Mouse (Mus musculus): ENCODE results near the gene Copz2.
"Not testable (repeated sequence)": the region's sequence is repeated elsewhere in the genome, so short reads cannot be mapped to it uniquely, and the experiment has no call there.

Copz2 gene

DNA sequence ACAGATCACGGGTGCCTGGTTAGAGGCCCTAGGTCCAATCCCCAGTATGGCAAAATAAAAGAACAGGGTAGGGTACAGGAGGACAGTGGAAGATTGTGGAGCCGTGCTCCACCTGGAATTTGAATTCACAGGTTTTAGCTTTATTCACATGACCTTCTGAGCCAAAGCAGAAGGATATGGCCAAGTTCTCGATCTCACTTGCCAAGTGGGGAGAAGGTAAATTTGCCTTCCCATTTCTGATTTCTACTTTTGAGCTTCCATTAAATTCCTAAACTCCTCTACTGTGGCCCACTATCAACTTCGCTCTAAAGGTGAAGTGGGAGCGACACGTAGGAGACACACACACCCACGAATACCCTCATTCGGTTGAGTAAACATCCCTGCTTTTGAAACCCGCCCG is 20.8 kb upstream of the Copz2 start:
- no peak for DNase-seq (ENCODE audit: low spot score in 2 of 2)

DNA sequence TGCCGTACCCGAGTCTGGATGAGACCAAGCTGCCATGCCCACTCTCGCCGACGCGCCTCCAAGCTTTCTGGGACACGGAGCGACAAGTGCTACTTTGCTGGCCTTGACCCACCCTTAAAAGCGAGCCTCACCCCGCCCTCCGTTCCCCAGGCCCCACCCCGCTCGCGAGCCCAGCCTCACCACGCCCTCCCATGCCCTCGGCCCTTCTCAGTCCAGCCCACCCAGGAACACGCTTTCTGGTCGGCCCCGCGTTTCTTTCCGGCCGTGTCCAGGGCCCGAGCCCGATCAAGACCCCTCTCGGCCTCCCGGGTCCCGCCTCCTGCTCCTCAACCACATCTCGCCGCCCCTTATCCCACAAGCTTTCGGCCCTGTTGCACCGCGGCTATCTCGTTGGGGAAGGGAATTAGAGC is 20.3 kb upstream of the Copz2 start:
- DNase-seq (ENCODE audit: low spot score in 2 of 2): peak; percentile 71 to 77

DNA sequence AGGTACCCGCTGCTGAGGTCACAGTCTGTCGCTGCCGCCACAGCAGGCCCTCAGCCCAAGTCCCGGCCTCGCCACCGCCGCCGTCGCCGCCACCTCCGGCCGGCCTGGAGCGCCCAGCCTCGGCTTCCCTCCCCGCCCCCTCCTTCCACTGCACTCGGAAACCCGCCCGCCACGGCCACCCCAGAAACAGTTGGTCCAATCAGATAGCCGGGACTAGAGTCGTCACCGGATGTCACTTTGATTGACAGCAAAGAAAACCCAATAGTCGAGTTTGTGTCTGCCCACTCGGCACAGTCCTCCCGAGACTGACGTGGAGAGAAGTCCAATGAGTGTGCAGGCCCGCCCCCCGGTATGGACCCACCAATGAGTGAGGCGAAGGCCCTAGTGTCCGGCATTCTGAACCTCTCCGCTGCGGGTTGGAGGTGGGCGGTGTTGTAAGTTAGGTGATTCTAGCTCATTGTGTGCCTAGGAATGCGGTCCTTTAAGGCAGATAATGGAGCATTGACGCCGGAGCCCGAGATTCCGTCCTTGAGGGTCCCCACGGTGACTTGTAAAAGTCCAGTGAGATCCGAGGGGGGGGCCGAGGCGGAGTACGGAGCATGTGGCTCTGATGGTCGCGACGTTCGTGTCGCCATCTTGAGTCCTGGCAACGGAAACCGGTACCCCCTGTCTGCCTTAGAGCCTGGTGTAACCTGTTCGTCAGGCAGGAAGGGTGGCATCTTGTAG is 19.7 kb upstream of the Copz2 start, which contains the start of gene Nfe2l1:
Nfe2l1 (minus strand) TSS at position 156 of the 726 bp plus-strand sequence.
- peak; percentile 98 to 99 for DNase-seq (ENCODE audit: low spot score in 2 of 2)

DNA sequence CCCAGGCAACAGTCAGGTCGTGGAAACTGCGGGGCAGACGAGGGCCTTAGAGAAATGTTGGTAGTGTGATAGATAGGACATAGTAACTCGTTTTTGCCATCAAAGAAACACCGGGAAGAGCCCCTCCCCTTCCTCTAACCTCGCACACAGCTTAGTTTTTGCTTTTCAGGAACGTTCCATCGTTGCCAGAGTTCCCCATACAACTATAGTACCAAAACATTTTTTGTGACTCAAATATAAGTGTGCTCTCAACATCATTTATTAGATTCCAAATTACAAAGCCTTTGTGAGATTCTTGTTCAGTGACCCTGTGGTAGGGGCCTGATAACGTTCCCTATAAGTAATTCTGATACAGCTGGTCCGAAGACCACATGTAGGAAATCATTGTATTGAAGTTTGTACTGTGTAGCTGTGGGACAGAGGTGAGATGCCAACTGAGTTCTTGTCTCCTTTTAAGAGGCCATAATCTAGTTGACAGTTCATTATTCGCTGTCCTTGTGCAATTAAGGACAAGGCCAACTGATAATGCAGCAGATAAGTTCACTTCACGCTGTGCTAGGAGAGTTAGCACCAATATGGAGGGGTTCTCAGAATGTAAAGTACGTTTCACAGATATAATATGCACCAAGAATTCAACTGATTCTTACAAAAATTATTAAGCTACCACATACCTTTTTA is 19.0 kb upstream of the Copz2 start:
- no peak for DNase-seq (ENCODE audit: low spot score in 2 of 2)

DNA sequence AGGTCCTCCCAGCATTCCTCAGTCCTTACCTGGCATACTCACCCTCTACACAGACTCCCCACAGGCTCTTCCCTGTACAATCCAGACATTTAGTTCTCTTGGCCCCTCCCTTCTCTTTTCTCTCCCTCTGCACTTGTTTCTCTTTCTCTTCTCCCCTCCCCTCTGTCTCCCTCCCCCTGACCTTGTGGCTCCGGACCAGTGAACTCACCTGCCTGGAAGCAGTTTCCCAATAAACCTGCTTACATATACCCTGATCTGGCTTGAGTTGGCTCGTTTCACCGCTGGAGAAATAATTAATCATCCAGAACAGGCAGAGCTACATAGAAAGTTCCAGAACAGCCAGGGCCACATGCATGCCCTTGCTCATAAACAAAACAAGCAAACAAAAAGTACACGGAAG is 18.2 kb upstream of the Copz2 start:
- no peak for DNase-seq (ENCODE audit: low spot score in 2 of 2)

DNA sequence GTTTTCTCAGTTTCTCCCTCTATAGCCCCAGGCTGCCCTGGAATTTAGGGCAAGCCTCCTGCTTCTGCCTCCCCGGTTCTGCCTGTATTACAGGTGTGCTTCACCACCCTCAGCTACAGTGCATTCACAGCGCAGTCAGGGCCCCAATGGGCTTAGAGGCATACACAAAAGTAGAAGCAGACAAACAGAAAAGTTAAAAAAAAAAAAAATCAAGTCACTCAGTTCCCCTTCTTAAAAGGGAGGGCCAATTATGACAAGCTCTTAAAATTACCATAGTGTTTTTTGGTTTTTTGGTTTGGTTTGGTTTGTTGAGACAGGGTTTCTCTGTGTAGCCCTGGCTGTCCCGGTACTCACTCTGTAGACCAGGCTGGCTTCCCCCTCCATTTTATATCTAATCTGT is 17.1 kb upstream of the Copz2 start:
- no peak for DNase-seq (ENCODE audit: low spot score in 2 of 2)

DNA sequence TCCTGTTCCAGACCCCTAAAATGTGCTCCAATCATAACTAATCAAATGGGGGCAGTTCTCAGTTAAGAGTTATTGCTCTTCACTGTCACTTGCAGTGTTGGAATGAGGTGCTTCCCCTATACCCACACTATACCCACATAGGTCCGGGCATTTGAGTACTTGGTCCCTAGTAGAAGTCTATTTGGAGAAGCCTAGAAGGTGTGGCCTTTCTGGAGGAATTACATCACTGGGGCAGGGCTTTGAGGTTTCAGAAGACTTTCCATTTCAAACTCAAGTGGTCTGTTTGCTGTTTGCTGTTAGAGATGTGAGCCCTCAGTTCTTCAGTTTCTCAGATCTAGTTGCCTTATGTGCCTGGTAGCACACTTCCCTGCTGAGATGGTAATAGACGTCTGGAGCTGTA is 16.7 kb upstream of the Copz2 start:
- peak; percentile 36 to 40 for DNase-seq (ENCODE audit: low spot score in 2 of 2)

DNA sequence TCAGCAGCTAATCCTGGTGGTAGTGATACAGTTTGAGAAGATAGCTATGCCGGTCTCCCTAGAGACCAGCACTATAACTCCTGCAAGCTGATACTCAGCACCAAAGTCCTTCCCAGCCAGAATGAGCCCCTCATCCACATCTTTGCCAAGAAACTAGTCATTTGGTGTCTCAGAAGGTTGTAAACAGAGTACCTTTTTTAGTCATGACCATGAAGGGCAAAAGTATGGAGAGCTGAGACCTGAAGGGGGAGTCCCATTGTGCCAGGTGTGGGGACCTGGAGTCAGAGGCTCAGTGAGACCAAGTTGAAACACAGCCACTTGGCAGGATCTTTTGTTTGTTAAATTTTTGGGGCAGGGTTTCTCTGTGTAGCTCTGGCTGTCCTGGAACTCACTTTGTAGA is 15.5 kb upstream of the Copz2 start:
- no peak for DNase-seq (ENCODE audit: low spot score in 2 of 2)

DNA sequence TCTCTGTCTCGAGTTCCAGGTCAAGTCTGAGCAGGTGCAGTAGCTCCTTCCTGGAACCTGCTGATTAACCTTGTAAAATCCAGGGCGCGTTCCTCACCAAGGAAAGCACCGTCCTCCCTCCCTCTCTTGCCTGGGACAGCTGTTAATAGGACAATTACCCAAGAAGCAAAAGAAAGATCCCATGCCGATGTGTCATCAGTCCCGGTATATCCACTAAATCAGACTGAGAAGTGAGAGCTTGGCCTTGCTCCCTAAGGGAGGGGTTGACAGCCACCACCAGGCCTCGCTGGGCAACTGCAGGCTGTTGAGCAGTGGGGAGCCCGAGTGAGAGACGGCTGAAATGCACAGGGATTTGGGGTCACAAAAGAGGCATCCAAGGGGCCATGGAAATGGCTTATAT is 12.4 kb upstream of the Copz2 start:
- DNase-seq (ENCODE audit: low spot score in 2 of 2): no peak

DNA sequence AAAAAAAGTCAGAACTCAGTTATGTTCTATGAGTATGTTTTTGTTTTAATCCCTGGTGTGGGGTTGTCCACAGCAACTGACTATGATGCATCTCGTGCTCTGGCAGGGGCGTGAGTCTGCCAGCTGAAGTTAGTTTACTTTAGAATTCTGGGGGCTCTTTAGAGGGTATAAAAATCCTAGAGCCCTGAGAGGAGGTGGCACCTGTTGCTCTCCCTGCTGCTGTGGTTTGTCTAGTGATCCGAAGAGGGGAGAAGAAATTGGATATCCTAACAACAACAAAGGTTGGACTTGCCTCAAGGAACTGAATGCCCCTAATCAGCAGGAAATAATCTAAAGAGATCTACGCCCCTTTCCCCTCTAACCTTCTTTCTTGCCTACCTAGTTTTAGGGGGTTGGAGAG is 11.3 kb upstream of the Copz2 start:
- no peak for DNase-seq (ENCODE audit: low spot score in 2 of 2)

DNA sequence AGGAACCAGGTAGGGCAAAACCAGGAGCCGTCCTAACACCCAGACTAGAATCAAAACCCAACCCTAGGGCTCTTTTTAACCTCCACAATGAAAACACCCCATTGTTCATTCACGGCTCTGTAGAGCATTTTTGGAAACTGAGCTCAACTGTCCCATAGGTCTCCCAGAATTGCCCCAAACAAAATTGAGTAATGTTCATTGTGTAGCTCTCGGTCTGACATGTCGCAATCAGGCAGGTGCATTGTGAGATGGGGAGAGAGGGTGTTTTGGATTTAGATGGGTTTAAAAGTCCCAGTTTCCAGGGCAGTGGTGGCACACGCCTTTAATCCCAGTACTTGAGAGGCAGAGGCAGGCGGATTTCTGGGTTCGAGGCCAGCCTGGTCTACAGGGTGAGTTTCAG is 10.2 kb upstream of the Copz2 start:
- no peak for DNase-seq (ENCODE audit: low spot score in 2 of 2)

DNA sequence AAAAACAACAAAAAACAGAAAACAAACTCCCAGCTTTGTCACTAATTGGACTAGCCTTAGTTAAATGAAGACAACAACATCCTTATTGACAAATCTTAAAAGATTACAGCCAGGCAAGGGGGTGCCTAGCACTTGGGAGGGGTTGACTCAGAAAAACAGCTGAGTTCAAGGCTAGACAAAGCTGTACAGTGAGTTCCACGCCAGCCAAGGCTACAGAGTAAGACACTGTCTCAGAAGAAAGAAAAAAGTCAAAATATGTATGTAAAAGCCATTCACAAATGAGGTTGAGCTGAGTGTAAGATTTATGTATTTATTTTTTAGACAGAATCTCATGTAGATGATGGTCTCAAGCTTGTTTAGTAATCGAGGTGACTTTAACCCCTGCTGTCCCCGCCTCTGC is 9.8 kb upstream of the Copz2 start:
- no peak for DNase-seq (ENCODE audit: low spot score in 2 of 2)

DNA sequence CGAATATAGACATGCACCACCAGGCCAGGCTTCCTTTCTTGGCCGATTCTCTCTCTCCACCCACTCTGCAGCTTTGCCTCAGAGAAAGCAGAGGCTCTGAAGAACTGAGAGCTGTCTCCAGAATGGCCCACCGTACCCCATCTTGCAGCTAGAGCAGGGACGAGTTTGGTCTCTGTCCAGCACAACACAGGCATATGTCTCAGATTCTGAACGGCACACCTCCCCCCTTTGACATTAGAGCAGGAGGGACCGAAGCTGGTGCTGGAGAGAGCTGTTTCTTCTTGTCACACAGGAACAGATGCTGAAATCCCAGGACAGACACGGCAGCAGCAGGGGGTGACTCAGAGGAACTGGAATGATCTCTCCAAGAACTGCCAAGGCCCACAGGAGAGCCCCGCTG is 9.4 kb upstream of the Copz2 start:
- DNase-seq (ENCODE audit: low spot score in 2 of 2): no peak

DNA sequence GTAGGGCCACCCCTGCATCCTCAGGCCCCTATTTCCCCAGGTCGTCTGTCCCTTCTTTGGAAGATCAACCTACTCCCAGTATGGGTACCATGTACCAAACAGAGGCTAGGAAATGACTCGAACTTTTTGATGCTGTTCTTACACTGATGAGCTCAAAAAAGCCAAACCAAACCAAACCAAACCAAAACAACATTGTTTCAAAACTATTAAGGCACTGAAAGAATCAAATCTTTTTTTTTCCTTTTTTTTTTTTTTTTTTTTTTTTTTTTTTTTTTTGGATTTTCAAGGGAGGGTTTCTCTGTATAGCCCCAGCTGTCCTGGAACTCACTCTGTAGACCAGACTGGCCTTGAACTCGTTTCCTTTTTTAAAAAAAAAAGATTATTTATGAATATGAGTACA is 6.0 kb upstream of the Copz2 start:
- no peak for DNase-seq (ENCODE audit: low spot score in 2 of 2)

DNA sequence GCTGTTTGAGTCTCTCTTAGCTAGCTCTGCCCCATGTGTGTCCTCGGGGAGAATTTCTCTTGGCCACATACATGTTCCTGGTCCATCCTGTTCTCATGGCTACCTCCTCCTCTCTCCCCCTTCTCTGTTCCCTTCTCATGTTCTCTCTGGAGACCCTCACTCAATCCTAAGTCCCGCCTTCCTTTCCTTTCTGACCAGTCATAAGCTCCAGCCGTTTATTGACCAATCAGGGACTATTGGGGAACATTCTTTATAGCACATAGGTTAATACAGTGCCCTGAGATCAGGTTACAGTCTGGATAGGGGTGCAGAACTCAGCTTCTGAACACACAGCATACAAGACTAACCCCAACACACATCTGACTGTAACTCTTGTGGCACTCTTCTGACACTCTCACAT is 2.4 kb upstream of the Copz2 start:
- no peak for DNase-seq (ENCODE audit: low spot score in 2 of 2)

DNA sequence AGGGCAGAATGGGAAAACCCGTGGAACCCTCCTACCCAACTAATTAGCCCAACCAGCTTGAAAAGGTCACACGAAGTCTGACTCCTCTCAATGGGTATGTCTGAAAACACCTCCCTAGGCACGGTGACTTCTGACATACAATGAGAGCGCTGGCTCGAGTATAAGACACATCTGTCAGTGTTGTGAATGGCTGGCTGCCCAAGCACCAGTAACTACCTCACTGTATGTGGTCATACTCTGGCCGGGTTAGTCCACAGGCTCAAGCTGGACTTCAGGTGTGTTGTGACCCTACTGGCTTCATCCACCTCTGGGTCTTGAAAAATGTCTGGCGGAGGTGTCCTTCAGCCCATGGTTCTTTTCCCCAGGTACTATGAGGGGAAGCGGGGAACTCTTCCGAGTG is 976 bp upstream of the Copz2 start:
- DNase-seq (ENCODE audit: low spot score in 2 of 2): no peak

DNA sequence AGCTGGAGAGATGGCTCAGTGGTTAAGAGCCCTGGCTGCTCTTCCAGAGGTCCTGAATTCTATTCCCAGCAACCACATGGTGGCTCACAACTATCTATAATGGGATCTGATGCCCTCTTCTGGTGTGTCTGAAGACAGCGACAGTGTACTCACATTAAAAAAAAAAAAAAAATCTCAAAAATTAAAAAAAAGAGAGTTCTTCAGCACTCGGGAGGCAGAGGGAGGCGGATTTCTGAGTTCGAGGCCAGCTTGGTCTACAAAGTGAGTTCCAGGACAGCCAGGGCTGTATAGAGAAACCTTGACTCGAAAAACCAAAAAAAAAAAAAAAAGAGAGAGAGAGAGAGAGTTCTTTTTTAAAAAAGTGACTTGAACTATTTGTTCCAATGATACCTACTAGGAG is 525 bp upstream of the Copz2 start:
- DNase-seq (ENCODE audit: low spot score in 2 of 2): not testable (repeated sequence)

DNA sequence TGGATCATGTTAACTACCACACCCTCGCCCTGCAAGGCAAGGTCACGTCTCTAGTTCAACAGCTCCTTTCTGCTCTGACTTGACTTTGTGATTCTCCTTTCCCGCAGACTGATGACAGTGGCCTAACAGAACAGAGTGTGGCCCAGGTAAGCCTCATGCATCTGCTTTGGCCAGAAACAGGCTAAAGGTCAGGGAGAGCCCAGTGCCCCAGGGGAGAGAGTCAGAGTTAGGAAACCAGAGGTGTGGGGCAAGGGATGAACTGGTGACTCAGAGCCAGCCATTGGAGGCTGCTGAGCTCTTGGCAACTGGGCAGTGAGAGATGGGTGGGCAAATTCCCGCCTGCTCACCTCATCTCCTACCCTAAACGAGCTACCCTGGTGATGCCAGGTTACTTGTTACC is 7.8 kb downstream of the Copz2 start:
- DNase-seq (ENCODE audit: low spot score in 2 of 2): no peak

DNA sequence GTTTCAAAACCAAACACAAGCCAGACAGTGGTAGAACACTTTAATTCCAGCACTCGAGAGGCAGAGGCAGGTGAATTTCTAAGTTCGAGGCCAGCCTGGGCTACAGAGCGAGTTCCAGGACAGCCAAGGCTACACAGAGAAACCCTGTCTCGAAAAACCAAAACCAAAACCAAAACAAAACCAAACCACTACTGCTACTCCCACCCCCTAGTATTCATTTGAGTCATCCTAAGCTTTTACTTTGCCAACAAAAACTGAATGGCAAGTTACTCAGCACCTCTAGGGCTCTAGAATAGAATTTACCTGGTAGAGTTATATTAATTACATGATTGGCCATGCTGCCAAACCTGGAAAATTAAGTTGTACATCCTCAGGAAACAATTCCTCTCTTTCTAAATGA is 10.0 kb downstream of the Copz2 start:
- DNase-seq (ENCODE audit: low spot score in 2 of 2): no peak

DNA sequence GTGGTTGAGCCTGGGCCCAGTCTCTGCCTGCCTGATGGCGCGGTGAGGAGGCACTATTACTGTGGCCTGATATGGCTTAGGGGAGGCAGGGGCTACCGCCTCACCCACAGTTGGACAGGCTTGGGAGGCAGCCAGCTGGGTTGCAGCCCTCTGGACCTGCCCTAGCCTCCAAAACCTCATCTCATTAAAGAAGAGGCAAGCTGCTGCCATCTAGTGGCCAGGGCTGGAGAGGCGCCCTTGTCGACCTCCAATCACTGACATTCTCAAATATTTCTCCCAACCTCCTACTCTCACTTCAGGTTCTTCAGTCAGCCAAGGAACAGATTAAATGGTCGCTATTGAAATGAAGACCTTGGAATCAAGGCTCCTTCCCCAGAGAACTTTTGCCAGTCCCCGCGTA is 10.9 kb downstream of the Copz2 start:
- peak; percentile 62 to 78 for DNase-seq (ENCODE audit: low spot score in 2 of 2)

DNA sequence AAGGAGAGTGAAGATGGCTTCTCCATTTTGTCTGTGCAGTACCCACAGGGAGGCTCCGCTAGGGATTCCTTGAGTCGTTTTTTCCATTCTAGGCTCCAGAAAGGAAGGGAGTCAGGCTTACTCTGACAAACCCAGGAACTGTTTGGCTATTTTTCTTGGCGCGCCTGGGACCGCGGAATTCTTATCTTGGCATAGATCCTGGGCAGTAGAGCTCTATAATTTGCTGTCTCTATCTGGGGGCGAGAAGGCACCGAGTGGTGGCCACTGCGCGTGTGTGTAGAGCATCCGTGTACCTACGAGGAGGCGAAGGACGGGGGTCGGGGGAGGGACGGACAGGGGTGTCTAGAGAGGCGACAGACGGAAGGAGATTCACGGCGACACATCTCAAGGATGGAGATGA is 11.8 kb downstream of the Copz2 start:
- DNase-seq (ENCODE audit: low spot score in 2 of 2): no peak

DNA sequence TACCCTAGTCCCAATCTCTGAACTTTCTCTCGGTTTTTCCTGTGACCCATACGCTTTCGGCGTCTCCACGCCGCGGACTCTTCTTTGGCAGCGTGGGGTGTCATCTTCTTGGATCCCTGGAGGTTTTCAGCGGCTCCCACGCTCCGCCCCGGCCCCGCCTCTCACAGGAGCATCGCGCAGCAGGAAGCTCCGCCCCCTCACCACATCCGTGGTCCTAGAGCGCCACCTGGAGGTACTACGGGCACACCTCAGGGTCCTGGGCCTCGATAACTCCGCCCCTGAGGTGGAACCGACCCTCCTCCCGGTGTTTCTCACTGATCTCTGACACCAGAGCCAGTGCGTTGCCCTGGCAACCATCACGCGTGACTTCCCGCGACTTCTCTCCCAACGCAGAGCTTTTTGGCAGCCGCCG is 12.2 kb downstream of the Copz2 start:
- DNase-seq (ENCODE audit: low spot score in 2 of 2): peak; percentile 93 to 96

DNA sequence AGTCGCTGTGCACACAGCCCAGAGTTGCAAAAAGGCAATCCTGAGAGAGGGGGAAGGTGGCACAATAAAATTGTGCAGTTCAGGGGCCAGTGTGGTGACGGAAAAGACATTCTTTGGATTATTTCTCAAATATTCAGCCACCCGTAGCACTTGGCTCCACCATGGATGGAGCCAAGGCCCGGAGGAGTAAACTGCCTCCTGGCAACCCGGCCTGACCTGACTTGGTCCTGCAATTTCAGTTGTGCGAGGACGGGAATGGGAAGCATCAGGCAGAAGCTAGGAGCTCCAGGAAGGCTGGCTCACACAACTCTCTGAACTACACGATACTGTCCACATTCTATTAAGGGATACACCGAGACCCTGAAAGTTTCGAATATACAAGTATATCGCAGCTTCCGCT is 12.9 kb downstream of the Copz2 start:
- DNase-seq (ENCODE audit: low spot score in 2 of 2): no peak

Data from natural killer cell, adult 2 months (primary cell).